Mouse (Mus musculus): Measurements from ENCODE around the gene Mapk3. TPM values are rescaled to one million over a fixed set of nuclear protein-coding genes. Genes with fewer than 3 reads are reported as not detected.
"Not testable (repeated sequence)": the region's sequence is repeated elsewhere in the genome, so short reads cannot be mapped to it uniquely, and the experiment has no call there.

The Mapk3 gene
- total RNA-seq, 2 experiments from 2014 or later = 260 to 263 TPM

DNA sequence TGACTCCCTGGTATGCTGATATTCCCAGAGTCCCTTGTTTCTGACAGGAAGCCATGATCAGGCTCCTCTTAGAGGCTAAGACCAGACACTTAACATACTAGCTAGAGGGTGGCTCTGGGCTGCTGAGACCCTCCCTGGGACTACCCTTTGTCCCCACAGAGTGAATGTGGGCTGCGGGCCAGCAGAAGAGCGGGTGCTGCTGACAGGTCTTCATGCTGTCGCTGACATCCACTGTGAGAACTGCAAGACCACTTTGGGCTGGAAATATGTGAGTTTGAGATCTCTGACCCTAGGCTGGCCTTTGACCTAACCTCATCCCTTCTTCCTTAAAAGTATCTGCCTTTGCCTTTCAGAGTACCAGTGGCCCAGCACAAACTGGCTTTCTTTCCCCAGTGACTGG is 18.7 kb downstream of the Mapk3 start:
- intact Hi-C loops (cut with DNase I) = loop anchor here (5.0 kb wide), 1 partner anchor 76 kb away; no protein-coding TSS in a partner anchor

DNA sequence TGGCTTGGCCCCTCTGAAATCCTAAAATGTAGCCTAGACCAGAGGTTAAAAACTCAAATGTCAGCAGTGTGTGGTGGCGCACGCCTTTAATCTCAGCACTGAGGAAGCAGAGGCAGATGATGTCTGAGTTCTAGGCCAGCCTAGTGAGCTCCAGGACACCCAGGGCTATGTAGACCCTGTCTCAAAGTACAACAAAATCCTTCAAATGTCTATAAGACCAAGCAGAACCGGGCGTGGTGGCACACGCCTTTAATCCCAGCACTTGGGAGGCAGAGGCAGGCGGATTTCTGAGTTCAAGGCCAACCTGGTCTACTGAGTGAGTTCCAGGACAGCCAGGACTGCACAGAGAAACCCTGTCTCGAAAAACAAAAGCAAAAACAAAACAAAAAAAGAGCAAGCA is 19.7 kb downstream of the Mapk3 start:
- intact Hi-C loops (cut with DNase I) = loop anchor here (5.0 kb wide), 1 partner anchor 77 kb away; no protein-coding TSS in a partner anchor
- not testable (repeated sequence) for DNase-seq (ENCODE audit: extremely low spot score in 1 of 2, low spot score in 2 of 2)

More for the DNA sequence above, 18.7 kb downstream of the Mapk3 start:
- no peak for DNase-seq (ENCODE audit: extremely low spot score in 1 of 2, low spot score in 2 of 2)

DNA sequence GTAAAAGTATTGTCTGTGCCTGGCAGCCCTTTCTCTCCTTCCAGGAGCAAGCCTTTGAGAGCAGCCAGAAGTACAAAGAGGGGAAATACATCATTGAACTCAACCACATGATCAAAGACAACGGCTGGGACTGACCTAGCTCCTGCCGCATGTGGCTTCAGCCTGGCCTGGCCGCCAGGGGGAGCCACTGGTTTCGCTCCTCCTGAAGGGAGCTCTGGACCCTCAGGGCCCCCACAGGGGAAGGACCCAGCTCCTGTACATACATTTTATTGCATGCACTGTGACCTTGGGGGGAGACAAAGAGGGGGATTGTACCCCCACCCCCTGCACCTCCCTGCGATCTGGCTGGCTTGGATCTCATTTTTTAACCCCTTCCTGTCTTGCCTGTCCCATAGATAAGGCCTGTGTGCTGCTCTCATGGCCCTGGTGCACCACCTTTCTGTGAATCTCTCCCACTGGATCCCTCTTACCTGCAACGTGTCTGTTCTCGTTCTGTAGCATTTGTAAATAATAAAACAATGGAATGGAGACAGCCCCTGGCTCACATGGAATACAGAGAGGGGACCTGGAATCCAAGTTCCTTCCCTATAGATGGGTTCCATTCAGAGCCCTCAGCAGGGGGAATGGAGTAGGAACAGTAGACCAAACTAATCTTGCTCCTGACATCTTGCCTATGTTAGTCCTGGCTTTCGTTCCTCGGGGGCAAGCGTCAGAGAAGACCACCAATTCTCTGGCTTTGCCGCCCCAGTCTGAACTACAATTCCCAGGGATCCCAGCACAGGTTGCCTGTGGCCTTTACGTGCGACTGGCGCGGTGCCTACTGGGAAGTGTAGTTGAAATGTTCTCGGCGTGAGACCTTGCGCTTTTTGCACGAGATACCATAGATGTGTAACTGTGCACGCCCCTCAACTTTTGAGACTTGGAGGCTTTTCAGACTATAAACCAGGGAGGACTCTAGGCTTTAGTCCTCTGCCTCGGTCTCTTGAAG is 20.9 kb downstream of the Mapk3 start:
- peak; percentile 87 to 94 for DNase-seq (ENCODE audit: extremely low spot score in 1 of 2, low spot score in 2 of 2)
- intact Hi-C loops (cut with DNase I) = loop anchor here (5.0 kb wide), 1 partner anchor 78 kb away; no protein-coding TSS in a partner anchor

DNA sequence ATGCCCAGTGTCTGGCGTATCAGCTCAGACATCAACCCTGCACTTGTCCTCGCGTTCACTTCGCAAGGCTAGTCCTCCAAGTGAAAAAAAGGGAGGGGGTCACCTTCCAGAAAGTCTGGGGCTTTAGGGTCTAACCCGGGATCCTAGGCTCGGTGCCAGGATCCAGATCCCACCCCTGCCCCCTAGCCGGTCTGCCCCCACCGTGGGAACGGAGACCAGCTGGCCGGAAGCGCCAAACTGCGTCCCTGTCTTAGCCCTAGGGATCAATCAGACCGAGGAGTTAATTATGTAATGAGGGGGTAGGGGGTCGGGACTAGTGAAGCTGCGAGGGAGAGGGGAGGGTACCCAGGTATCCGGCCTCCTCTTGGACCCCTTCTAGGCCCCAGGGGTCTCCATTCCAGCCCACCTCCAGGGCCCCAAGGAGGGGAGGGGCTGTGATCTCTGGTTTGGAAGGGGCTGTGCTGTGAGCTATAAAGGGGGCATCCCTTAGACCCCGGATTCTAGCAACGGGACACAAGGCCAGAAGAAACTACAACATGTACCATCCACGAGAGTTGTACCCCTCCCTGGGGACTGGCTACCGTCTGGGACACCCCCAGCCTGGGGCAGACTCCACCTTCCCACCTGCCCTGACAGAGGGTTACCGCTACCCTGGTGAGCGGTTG is 21.7 kb downstream of the Mapk3 start, which contains the start of gene Tbx6:
TSS of gene Tbx6 (plus strand) at position 513 of the 665 bp plus-strand sequence.
- intact Hi-C loops (cut with DNase I) = no loop called here

DNA sequence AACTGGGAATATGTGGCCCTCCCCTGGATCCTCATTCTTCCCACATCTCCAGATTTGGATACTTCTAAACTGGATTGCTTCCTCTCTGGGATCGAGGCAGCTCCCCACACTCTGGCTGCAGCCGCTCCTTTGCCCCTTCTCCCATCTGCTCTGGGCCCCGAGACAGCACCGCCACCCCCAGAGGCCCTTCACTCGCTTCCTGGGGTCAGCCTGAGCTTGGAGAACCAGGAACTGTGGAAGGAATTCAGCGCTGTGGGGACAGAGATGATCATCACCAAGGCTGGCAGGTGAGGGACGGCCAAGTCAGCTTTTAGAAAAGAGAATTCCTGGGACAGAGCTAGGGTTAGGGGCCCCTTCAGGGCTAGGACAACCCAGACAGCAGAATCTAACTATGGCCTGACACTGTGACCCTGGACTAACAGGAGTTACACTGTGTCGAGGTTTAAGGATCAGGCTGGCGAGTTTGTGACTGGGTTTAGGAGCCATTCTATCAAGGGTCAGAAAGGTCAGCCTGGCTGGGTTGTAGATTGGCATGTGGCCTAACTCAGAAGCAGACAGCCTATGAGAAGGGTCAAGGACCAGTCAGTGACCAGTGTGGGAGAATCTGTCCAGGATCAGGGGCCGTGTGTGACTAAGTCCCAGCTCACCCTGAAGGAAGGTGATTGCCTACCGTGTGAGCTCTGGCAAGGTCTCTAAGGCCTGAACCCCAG is 22.4 kb downstream of the Mapk3 start:
- DNase-seq (ENCODE audit: extremely low spot score in 1 of 2, low spot score in 2 of 2) = no peak
- intact Hi-C loops (cut with DNase I) = no loop called here

More for the DNA sequence above, 21.7 kb downstream of the Mapk3 start, which contains the start of gene Tbx6:
- DNase-seq (ENCODE audit: extremely low spot score in 1 of 2, low spot score in 2 of 2) = peak in 1 of 2 experiments; percentile 79

DNA sequence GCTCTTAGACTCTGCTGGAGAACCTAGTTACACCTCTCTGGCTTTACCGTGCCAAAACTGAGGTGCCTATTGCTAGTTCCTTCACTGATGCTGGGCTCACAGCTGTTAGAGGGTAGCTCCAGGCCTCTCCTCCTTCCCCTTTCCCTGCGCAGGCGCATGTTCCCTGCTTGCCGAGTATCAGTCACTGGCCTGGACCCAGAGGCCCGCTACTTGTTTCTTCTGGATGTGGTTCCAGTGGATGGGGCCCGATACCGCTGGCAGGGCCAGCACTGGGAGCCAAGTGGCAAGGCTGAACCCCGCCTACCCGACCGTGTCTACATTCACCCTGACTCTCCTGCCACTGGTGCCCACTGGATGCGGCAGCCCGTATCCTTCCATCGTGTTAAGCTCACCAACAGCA is 23.3 kb downstream of the Mapk3 start:
- DNase-seq (ENCODE audit: extremely low spot score in 1 of 2, low spot score in 2 of 2) = no peak
- intact Hi-C loops (cut with DNase I) = no loop called here

DNA sequence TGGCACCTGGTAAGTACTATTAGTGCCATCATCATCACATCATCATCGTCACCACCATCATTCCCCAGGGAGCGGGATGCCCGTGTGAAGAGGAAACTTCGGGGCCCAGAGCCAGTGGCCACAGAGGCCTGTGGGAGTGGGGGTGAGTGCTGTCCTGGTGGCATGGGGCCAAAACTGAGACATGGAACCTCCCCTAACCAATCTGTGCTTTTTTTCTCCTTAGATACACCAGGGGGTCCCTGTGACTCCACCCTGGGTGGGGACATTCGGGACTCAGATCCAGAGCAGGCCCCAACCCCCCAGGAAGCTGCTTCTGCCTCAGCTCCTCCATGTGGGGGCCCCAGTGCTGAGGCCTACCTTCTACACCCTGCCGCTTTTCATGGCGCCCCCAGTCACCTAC is 25.1 kb downstream of the Mapk3 start:
- intact Hi-C loops (cut with DNase I) = no loop called here
- no peak for DNase-seq (ENCODE audit: extremely low spot score in 1 of 2, low spot score in 2 of 2)

DNA sequence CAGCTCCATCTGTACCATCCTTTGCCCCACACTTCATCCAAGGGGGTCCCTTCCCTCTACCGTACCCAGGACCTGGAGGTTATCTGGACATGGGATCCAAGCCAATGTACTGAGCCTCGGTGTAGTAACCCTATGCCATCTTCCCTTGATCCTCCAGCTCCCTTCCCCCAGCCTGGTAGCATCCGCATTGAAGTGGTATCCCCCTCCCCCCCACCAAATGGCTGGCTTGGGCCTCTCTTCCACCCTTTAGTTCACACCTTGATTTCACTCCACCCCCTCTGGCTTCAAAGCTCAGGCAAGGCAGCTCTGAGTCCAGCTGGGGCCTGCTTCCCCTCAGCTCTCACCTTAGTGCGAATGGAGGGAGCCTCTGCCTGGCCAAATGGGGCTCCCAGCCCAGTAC is 25.7 kb downstream of the Mapk3 start:
- DNase-seq (ENCODE audit: extremely low spot score in 1 of 2, low spot score in 2 of 2) = no peak
- intact Hi-C loops (cut with DNase I) = no loop called here

DNA sequence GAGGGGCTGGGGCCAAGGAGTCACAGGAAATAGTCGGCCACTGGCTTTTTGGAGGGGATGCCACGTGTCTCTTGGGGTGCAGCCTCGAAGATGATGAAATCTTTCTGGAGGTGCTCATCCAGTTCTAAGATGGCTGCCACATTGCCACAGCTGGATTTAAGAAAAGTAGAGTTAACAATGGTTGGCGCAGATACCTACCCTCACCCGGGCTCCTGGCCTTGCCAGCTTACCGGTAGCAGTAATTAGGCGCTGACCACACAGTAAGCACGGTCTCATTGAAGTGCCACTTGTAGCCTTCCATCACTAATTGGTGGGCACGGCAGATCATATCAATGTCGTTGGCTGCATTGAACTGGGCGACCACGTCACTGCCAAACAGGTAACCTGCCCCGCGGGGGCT is 26.7 kb downstream of the Mapk3 start:
- intact Hi-C loops (cut with DNase I) = no loop called here
- DNase-seq (ENCODE audit: extremely low spot score in 1 of 2, low spot score in 2 of 2) = no peak

DNA sequence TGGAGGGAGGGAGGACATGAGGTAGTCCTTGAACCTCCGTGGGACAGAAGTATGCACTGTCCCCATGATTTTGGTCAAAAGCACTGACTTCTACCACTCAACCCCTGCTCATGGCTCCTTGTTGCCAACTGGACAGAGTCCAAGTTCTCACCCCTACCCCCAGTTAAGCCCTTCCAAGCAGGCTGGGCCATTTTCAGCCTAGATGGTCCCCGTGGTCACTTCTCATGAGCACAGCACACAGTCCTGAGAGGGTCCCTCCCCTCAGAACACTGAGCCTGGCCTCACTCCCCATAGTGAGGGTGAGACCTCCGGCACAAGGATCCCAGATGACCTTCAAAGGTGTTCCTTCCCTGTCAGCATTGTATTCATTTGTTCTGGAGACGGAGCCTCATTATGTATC is 29.7 kb downstream of the Mapk3 start:
- no peak for DNase-seq (ENCODE audit: extremely low spot score in 1 of 2, low spot score in 2 of 2)
- intact Hi-C loops (cut with DNase I) = no loop called here

DNA sequence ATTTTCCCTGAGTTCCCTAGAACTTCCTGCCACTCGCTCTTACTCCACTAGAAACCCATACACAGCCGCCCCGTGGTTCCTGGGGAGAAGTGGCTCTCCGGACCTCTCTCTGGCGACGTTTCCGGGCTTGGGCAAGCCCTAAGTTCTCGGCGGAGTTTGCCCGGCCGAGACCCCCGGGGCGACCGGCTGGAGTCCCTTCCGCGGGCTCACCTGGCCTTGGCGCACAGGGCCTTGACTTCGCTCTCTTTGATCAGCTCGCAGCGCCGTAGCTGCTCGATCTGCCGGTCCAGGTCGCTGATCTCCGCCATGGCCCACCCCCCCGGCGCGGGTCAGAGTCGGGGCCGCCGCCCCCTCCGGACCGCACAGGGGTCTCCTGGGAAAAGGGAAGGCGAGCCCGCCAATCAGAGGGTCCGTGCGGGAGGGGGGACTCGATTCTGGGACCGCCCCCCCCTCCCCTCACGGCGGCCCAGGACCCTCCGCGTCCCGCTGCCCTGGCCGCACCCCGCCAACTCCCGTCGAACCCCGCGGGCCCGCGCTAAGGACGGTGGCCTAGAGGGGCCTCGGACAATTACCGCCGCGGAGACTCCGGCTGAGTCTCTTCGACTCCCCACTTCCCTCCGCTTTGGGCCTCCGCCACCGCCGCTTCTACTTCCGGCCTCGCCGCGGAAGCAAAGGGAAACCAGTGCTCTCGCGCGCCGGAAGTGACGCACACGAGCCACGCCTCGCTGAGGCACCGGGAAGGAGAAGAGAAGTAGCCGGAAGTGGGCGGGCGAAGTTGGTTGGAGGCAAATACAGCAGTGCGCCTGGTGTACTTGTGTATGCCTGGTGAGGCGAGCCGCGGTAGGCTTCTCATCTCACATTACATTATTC is 32.7 kb downstream of the Mapk3 start, which contains the start of gene Ppp4c:
TSS of gene Ppp4c (minus strand) at position 646 of the 870 bp plus-strand sequence.
- peak; percentile 95 to 99 for DNase-seq (ENCODE audit: extremely low spot score in 1 of 2, low spot score in 2 of 2)
- intact Hi-C loops (cut with DNase I) = no loop called here

DNA sequence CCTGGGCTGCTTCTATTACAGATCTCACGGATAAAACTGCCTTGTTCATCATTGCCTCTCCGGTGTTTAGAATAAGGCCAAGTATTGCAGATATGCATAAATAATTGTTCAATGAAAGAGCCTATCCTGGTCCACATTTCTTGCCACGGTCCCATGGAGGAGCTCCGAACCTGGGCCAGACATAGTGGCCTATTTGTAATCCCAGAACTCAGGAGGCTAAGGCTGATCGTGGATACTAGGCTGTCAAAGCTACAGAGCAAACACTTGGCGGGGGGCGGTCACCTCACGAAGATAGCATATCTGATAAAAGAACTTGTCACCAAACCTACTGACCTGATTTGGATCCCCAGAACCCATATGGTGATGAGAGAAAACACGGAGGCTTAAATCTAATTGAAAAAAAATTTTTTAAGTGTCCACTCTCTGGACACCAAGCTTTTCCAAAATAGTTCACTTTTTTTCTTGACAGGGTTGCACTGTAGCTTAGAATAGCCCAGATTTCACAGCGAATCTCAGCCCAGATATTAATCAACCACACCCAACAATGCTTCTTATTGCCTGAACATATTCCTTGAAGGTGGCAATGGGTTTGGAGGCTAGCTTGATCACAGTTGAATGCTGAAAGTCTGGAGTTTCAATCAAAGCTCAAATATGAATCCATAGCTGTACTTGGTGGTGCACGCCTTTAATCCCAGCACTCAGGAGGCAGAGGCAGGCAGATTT is 33.5 kb downstream of the Mapk3 start:
- no peak for DNase-seq (ENCODE audit: extremely low spot score in 1 of 2, low spot score in 2 of 2)
- intact Hi-C loops (cut with DNase I) = no loop called here

DNA sequence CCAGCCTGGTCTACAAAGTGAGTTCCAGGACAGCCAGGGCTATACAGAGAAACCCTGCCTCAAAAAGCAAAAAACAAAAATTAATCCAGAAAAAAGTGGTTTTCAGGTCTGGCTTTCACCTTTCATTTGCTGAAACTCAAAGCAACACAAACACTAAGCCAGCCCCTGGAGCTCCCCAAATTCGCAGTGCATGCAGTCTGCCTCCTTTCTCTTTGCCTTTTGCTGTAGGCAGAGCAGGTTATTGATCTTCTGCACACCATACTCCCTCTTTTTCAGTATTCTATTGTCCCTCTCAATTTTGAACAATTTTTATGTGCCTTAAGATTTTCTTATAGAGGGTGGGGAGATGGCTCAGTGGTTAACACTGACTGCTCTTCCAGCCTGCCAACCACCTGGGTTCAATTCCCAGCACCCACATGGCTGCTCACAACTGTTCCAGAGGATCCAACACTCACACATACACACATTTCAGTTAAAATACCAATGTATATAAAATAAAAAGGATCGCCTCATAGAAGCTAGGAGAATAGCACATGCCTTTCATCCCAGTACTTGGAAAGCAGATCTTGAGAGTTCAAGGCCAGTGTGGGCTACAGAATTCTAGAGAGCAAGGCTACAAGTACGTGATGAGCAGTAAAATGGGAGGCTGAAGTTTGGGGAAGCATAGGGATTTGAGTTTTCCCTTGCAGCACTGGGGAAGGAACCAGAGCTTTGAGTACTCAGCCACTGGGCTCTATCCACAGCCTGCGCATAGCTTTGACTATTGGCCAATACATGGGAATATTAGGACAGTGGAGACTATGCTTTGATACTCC is 34.3 kb downstream of the Mapk3 start:
- intact Hi-C loops (cut with DNase I) = no loop called here

DNA sequence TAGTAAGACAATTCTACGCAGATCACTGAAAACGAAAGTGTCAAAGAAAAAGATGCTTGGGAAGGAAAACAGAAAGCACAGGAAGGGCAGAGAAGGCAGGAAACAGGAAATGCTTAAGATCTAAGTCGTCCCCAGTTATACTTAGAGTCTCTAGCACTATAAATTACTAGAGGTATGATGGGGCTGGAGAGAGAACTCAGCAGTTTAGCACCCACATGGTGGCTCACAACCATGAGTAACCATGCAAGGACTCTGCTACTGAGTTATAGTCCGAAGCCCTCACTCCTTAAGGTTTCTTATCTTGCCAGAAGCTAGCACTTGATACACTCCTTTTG is 34.8 kb downstream of the Mapk3 start:
- no peak for DNase-seq (ENCODE audit: extremely low spot score in 1 of 2, low spot score in 2 of 2)
- intact Hi-C loops (cut with DNase I) = no loop called here

More for the DNA sequence above, 34.3 kb downstream of the Mapk3 start:
- DNase-seq (ENCODE audit: extremely low spot score in 1 of 2, low spot score in 2 of 2) = no peak

DNA sequence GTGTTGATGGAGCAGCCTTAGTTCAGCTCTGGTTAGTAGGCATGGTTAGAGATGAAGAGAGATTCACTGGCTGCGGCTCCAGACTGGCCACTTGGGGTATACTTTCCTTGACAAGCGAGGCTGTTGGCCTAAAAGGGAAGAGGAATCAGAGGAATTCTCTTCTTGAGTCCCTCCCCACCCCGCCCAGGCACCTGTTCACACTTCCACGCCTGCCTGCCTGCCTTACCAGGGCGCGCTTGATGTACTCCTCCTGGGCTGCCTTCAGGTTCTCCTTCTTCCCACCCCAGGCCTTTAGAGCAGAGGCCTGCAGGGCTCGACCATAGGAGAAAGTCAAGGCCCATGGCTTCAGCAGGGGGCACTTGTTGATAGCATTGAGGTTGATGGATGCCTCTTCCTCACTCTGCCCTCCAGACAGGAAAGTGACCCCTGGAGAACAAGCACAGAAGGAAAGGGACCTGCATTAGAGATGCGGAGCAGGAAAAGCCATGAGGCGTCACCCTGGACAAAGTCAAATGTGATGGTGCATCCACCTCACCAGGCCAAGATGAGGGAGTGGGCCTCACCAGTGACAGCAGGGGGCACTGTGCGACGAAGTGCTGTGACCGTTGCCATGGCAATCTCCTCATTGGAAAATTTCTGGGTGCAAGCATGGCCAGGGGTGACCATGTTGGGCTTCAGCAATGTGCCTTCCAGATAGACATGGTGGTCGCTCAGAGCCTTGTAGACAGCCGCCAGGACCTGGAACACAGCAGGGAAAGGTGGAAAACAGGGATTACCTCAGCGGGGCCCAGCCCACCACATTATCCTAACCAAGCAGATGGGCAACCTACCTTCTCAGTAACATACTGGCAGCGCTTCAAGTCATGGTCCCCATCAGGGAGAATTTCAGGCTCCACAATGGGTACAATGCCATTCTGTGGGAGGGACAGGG is 36.3 kb downstream of the Mapk3 start:
- peak in 1 of 2 experiments; percentile 41 for DNase-seq (ENCODE audit: extremely low spot score in 1 of 2, low spot score in 2 of 2)
- intact Hi-C loops (cut with DNase I) = no loop called here

All from left cerebral cortex, postnatal 10 days (tissue).